Mouse (Mus musculus) MEL (cell line): Measurements from ENCODE around the gene Reln. TPM values are rescaled to one million over a fixed set of nuclear protein-coding genes. Genes with fewer than 3 reads are reported as not detected.

Source experiments
- DNase-seq: peaks from one replicate; pipeline ENCODE4 v3.0.0; 2011; ENCODE audit warnings: low read depth, low spot score
- H3K27ac ChIP-seq: 2 replicates; pipeline ENCODE4 v1.5.1; 2012; ENCODE audit warnings: low read depth, mild to moderate bottlenecking, control low read depth, low read length, moderate library complexity; ENCODE audit not compliant: control insufficient read depth
- H3K27me3 ChIP-seq, 2 experiments: fragments of 150-350 bp in 1 of 2; sonication (generic) in 1 of 2; 2 replicates each; pipeline ENCODE4 v1.6.1; 2012; ENCODE audit warnings: low read length in 2 of 2, mild to moderate bottlenecking in 2 of 2, improper control_type of control experiment in 1 of 2, moderate library complexity in 1 of 2; ENCODE audit not compliant: insufficient read depth in 2 of 2, control insufficient read depth in 1 of 2
- H3K36me3 ChIP-seq, 2 experiments: 2 replicates each; pipeline ENCODE4 v1.6.1; 2012 to 2014; ENCODE audit warnings: low read length in 2 of 2, improper control_type of control experiment in 1 of 2, inconsistent platforms in 1 of 2, mild to moderate bottlenecking in 1 of 2; ENCODE audit not compliant: insufficient read depth in 2 of 2, control insufficient read depth in 1 of 2
- H3K4me1 ChIP-seq, 2 experiments: fragments of 150-350 bp in 1 of 2; sonication (generic) in 1 of 2; 2 replicates each; pipeline ENCODE4 v1.6.1; 2012; ENCODE audit warnings: low read length in 2 of 2, improper control_type of control experiment in 1 of 2, mild to moderate bottlenecking in 1 of 2; ENCODE audit not compliant: insufficient read depth in 2 of 2, control insufficient read depth in 1 of 2
- H3K4me3 ChIP-seq, 2 experiments: fragments of 150-350 bp in 1 of 2; sonication (generic) in 1 of 2; 2 replicates each; pipeline ENCODE4 v1.5.1; 2012; ENCODE audit warnings: low read depth in 2 of 2, low read length in 2 of 2, mild to moderate bottlenecking in 2 of 2, moderate library complexity in 2 of 2, control low read depth in 1 of 2, improper control_type of control experiment in 1 of 2; ENCODE audit not compliant: control insufficient read depth in 1 of 2, insufficient read depth in 1 of 2
- H3K79me2 ChIP-seq: 2 replicates; pipeline ENCODE4 v1.6.1; 2012; ENCODE audit warnings: mild to moderate bottlenecking, low read length, moderate library complexity; ENCODE audit not compliant: control insufficient read depth, poor library complexity, insufficient read depth
- H3K9ac ChIP-seq: 2 replicates; pipeline ENCODE4 v1.6.1; 2012; ENCODE audit warnings: low read depth, mild to moderate bottlenecking, control low read depth, low read length, moderate library complexity; ENCODE audit not compliant: control insufficient read depth, poor library complexity, severe bottlenecking
- H3K9me3 ChIP-seq: fragments of 150-350 bp; sonication (generic); replicated peaks from 2 replicates; pipeline ENCODE4 v1.6.1; 2012; ENCODE audit warnings: mild to moderate bottlenecking, low read length, improper control_type of control experiment, moderate library complexity; ENCODE audit not compliant: insufficient read depth
- CHD2 ChIP-seq: IDR thresholded peaks from 2 replicates; pipeline ENCODE4 v1.6.1; 2011; ENCODE audit warnings: low read length, improper control_type of control experiment
- CTCF ChIP-seq, 3 experiments: IDR thresholded peaks in 2 of 3; conservative IDR thresholded peaks in 1 of 3; 2 replicates each; pipeline ENCODE4 v1.5.1; 2011 to 2012; ENCODE audit warnings: low read length in 3 of 3, low read depth in 2 of 3, mild to moderate bottlenecking in 2 of 3, improper control_type of control experiment in 1 of 3, inconsistent platforms in 1 of 3, mixed read lengths in 1 of 3, moderate library complexity in 1 of 3; ENCODE audit not compliant: control insufficient read depth in 1 of 3, insufficient read depth in 1 of 3, poor library complexity in 1 of 3, severe bottlenecking in 1 of 3
- E2F4 ChIP-seq: IDR thresholded peaks from 2 replicates; pipeline ENCODE4 v1.6.1; 2011; ENCODE audit warnings: low read depth, low read length, improper control_type of control experiment, borderline replicate concordance
- EP300 ChIP-seq, 2 experiments: IDR thresholded peaks; 2 replicates each; pipeline ENCODE4 v1.6.1; 2011; ENCODE audit warnings: improper control_type of control experiment in 2 of 2, low read length in 2 of 2, low read depth in 1 of 2, mild to moderate bottlenecking in 1 of 2
- GABPA ChIP-seq: IDR thresholded peaks from 2 replicates; pipeline ENCODE4 v1.6.1; 2012; ENCODE audit warnings: low read depth, mild to moderate bottlenecking, inconsistent platforms, low read length, improper control_type of control experiment, moderate library complexity
- GATA1 ChIP-seq: IDR thresholded peaks from 2 replicates; pipeline ENCODE4 v1.6.1; 2011; ENCODE audit warnings: low read depth, low read length, improper control_type of control experiment
- JUND ChIP-seq: IDR thresholded peaks from 2 replicates; pipeline ENCODE4 v1.6.1; 2011; ENCODE audit warnings: low read depth, mild to moderate bottlenecking, improper control_type of control experiment, low read length
- MAFK ChIP-seq: IDR thresholded peaks from 2 replicates; pipeline ENCODE4 v1.6.1; 2011; ENCODE audit warnings: low read depth, mild to moderate bottlenecking, low read length, improper control_type of control experiment, borderline replicate concordance
- MAX ChIP-seq: IDR thresholded peaks from 2 replicates; pipeline ENCODE4 v1.6.1; 2011; ENCODE audit warnings: low read length, improper control_type of control experiment
- MYB ChIP-seq: IDR thresholded peaks from 2 replicates; pipeline ENCODE4 v1.6.1; 2011; ENCODE audit warnings: mild to moderate bottlenecking, low read depth, low read length, improper control_type of control experiment
- MYC ChIP-seq: IDR thresholded peaks from 2 replicates; pipeline ENCODE4 v1.6.1; 2011; ENCODE audit warnings: low read depth, mild to moderate bottlenecking, low read length, improper control_type of control experiment, moderate library complexity
- NELFE ChIP-seq: IDR thresholded peaks from 2 replicates; pipeline ENCODE4 v1.6.1; 2011; ENCODE audit warnings: low read depth, low read length, improper control_type of control experiment
- NRF1 ChIP-seq: IDR thresholded peaks from 2 replicates; pipeline ENCODE4 v1.6.1; 2014; ENCODE audit warnings: low read depth, mild to moderate bottlenecking, inconsistent platforms, low read length, improper control_type of control experiment, moderate library complexity; ENCODE audit not compliant: poor library complexity, insufficient read depth, severe bottlenecking
- POLR2AphosphoS5 ChIP-seq: IDR thresholded peaks from 2 replicates; pipeline ENCODE4 v1.6.1; 2012; ENCODE audit warnings: low read depth, borderline replicate concordance, mild to moderate bottlenecking, inconsistent platforms, low read length, moderate library complexity, mixed read lengths
- RAD21 ChIP-seq: IDR thresholded peaks from 2 replicates; pipeline ENCODE4 v1.6.1; 2011; ENCODE audit warnings: mild to moderate bottlenecking, low read depth, low read length, improper control_type of control experiment
- RCOR1 ChIP-seq: IDR thresholded peaks from 2 replicates; pipeline ENCODE4 v1.6.1; 2012; ENCODE audit warnings: low read depth, mild to moderate bottlenecking, inconsistent platforms, low read length, improper control_type of control experiment
- SIN3A ChIP-seq: IDR thresholded peaks from 2 replicates; pipeline ENCODE4 v1.6.1; 2012; ENCODE audit warnings: low read length, improper control_type of control experiment, inconsistent platforms
- SMC3 ChIP-seq: IDR thresholded peaks from 2 replicates; pipeline ENCODE4 v1.6.1; 2011; ENCODE audit warnings: low read depth, low read length, improper control_type of control experiment
- TAL1 ChIP-seq: IDR thresholded peaks from 2 replicates; pipeline ENCODE4 v1.6.1; 2012; ENCODE audit warnings: mild to moderate bottlenecking, inconsistent platforms, low read length, moderate library complexity, mixed read lengths
- TBP ChIP-seq: IDR thresholded peaks from 2 replicates; pipeline ENCODE4 v1.8.0; 2011; ENCODE audit warnings: low read depth, low read length, improper control_type of control experiment
- TCF12 ChIP-seq: IDR thresholded peaks from 2 replicates; pipeline ENCODE4 v1.6.1; 2014; ENCODE audit warnings: low read depth, mild to moderate bottlenecking, inconsistent platforms, low read length, improper control_type of control experiment, moderate library complexity
- UBTF ChIP-seq: IDR thresholded peaks from 2 replicates; pipeline ENCODE4 v1.6.1; 2012; ENCODE audit warnings: low read depth, mild to moderate bottlenecking, inconsistent platforms, low read length, improper control_type of control experiment, moderate library complexity, borderline replicate concordance; ENCODE audit not compliant: insufficient read depth
- USF2 ChIP-seq, 2 experiments: IDR thresholded peaks; 2 replicates each; pipeline ENCODE4 v1.6.1; 2011 to 2012; ENCODE audit warnings: improper control_type of control experiment in 2 of 2, low read length in 2 of 2, borderline replicate concordance in 1 of 2, inconsistent platforms in 1 of 2, low read depth in 1 of 2, mild to moderate bottlenecking in 1 of 2; ENCODE audit not compliant: insufficient read depth in 1 of 2
- ZC3H11A ChIP-seq: IDR thresholded peaks from 2 replicates; pipeline ENCODE4 v1.6.1; 2012; ENCODE audit warnings: low read depth, mild to moderate bottlenecking, inconsistent platforms, low read length, improper control_type of control experiment
- ZKSCAN1 ChIP-seq: IDR thresholded peaks from 2 replicates; pipeline ENCODE4 v1.6.1; 2012; ENCODE audit warnings: low read depth, mild to moderate bottlenecking, inconsistent platforms, low read length, improper control_type of control experiment, moderate library complexity
- ZMIZ1 ChIP-seq: IDR thresholded peaks from 2 replicates; pipeline ENCODE4 v1.6.1; 2012; ENCODE audit warnings: low read depth, mild to moderate bottlenecking, inconsistent platforms, low read length, improper control_type of control experiment, moderate library complexity
- ZNF384 ChIP-seq: IDR thresholded peaks from 2 replicates; pipeline ENCODE4 v1.6.1; 2012; ENCODE audit warnings: low read depth, mild to moderate bottlenecking, inconsistent platforms, low read length, improper control_type of control experiment
- polyA plus RNA-seq, 2 experiments: library from polyadenylated mRNA; stranded (reverse) in 1 of 2; unstranded in 1 of 2; fragments of >175 nt in 1 of 2; fragments of >200 nt in 1 of 2; gene quantifications; 2 replicates each; pipeline versions ENCODE4 v1.2.1 to v1.2.4; 2012; ENCODE audit warnings: low replicate concordance in 2 of 2, low read depth in 1 of 2; ENCODE audit not compliant: insufficient read length in 2 of 2, insufficient read depth in 1 of 2, missing spikeins in 1 of 2
- total RNA-seq: library from RNA; depleted of rRNA; stranded (reverse); fragments of 300-350 nt; gene quantifications from 2 replicates; pipeline ENCODE4 v1.2.3, GENCODE M21; 2012

Reln gene
- total and polyA plus RNA-seq, 3 experiments, result not detected

DNA sequence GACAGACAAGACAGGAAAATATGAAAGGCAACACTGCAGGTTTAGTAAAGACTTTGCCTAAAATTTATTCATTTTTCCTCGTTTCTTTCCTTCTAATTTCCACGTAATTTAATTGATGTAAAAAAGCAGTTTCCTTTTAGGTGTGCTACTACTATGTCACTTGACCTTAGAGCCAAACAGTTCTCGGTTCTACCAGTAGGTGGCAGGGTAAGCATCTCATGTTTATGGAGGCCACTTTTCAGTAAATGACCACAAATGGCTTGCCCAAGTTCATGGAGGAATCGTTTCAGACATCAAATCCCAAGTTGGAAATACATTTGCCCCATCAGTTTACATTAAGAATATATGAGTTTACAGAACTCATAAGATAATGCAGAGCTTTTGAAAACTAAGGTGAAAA lies 358.2 kb downstream of the Reln start:
- Histone ChIP-seq H3K4me3 (no peak overlapping the region), H3K4me1 (no peaks in the 10 kb centered on the region), H3K9me3 (no peaks in the 10 kb centered on the region), H3K79me2 (no peaks in the 10 kb centered on the region), H3K9ac (no peak overlapping the region), H3K27me3 (no peaks in the 10 kb centered on the region; a peak in 1 of 4 replicates), H3K27ac (no peak overlapping the region), H3K36me3 (no peaks in the 10 kb centered on the region)
- DNase-seq, result peak; percentile 74
- TF ChIP-seq CTCF (IDR thresholded peaks at IDR 0.05 in 2 of 3, conservative IDR thresholded peaks at IDR 0.05 in 1 of 3; ENCODE audit: control insufficient read depth in 1 of 3, insufficient read depth in 1 of 3, low read depth in 2 of 3, low read length in 3 of 3, poor library complexity in 1 of 3, severe bottlenecking in 1 of 3), result peak; percentile 50 to 93 (median 84)
- no peak for TF ChIP-seq CHD2
- TF ChIP-seq UBTF, result no peak
- no peak for TF ChIP-seq ZKSCAN1
- TF ChIP-seq ZNF384, result peak; percentile 27; the same call in 1 of the 2 replicates
- TF ChIP-seq TBP, result no peak
- peak; percentile 89 for TF ChIP-seq SMC3
- no peak for TF ChIP-seq POLR2AphosphoS5
- TF ChIP-seq ZC3H11A, result peak; percentile 66
- TF ChIP-seq RAD21, result peak; percentile 82
- TF ChIP-seq JUND, result no peak

DNA sequence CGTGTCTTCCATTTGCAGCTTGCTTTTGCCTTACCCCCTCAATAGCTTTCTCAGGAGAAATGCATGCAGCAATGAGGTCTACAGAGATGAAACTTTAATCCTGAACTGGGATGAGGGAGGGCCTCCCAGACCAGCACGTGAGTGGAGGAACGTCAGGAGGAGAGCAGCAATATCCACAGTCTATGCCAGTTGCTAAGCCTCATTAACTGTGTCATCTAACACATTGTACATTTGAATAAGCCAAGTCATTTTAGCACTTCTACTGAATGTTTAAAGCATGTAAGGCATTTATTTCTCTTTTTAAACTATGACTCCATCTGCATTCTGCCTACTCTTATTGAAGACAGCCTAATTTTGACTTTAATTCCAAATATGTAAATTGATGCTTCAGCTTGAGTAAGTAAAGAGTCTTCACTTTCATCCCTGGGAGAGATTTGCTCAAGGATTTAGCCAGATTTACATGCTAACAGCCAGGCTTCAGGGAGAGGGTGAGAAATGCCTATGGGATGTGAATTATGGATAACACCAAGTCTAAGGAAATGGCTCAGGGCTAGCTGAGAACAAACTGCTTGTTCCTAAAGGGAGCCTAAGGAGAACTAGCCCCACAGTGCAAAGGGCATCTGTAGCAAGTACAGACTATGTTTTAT lies 361.4 kb downstream of the Reln start:
- Histone ChIP-seq H3K9me3 (no peaks in the 10 kb centered on the region), H3K27me3 (no peaks in the 10 kb centered on the region)
- TF ChIP-seq TCF12, result no peak
- no peak for TF ChIP-seq MYB
- no peak for TF ChIP-seq GATA1
- no peak for TF ChIP-seq GABPA
- no peak for TF ChIP-seq SIN3A
- TF ChIP-seq RCOR1, result no peak
- TF ChIP-seq MAFK, result no peak
- no peak for TF ChIP-seq NRF1
- TF ChIP-seq TAL1, result no peak
- TF ChIP-seq NELFE, result no peak
- TF ChIP-seq SMC3, result no peak
- no peak for TF ChIP-seq CTCF (IDR thresholded peaks at IDR 0.05 in 2 of 3, conservative IDR thresholded peaks at IDR 0.05 in 1 of 3; ENCODE audit: control insufficient read depth in 1 of 3, insufficient read depth in 1 of 3, low read depth in 2 of 3, low read length in 3 of 3, poor library complexity in 1 of 3, severe bottlenecking in 1 of 3)
- no peak for TF ChIP-seq USF2 (IDR thresholded peaks at IDR 0.05; ENCODE audit: borderline replicate concordance in 1 of 2, insufficient read depth in 1 of 2, low read depth in 1 of 2, low read length in 2 of 2)
- no peak for TF ChIP-seq MAX
- TF ChIP-seq E2F4, result no peak
- TF ChIP-seq ZMIZ1, result no peak
- no peak for TF ChIP-seq MYC
- no peak for TF ChIP-seq EP300 (IDR thresholded peaks at IDR 0.05; ENCODE audit: low read depth in 1 of 2, low read length in 2 of 2)
- TF ChIP-seq POLR2AphosphoS5, result no peak
- TF ChIP-seq, all 39 proteins: peak for 0
- DNase-seq, result no peak
- Histone ChIP-seq H3K9ac (no peak overlapping the region), H3K27ac (no peak overlapping the region), H3K79me2 (no peaks in the 10 kb centered on the region), H3K4me3 (no peak overlapping the region), H3K4me1 (no peaks in the 10 kb centered on the region), H3K36me3 (no peaks in the 10 kb centered on the region)
